Mouse (Mus musculus) cerebellum, adult 2 months (tissue): ENCODE measurements around the gene Cntnap5a.

ENCODE experiments used
- CTCF ChIP-seq: fragments of 200-500 bp; IDR thresholded peaks from 2 replicates; pipeline ENCODE4 v1.5.1; 2011; ENCODE audit warnings: low read depth, mild to moderate bottlenecking, control low read depth, low read length, moderate library complexity, borderline replicate concordance; ENCODE audit not compliant: insufficient read depth
- POLR2A ChIP-seq: fragments of 200-500 bp; IDR thresholded peaks from 2 replicates; pipeline ENCODE4 v1.6.1; 2011; ENCODE audit warnings: low read length, control low read depth, borderline replicate concordance; ENCODE audit not compliant: insufficient read depth

- TF ChIP-seq POLR2A (no peak), CTCF (no peak)
These were observed 743.8 kb downstream of the Cntnap5a start for GRCm38 (mm10) chr1:116428396-116428795.
